Mouse (Mus musculus) heart, postnatal 4 days (tissue): ENCODE measurements at regions not wholly inside any gene's neighbourhood (a gene's known extent, or its start where the extent isn't known, plus 50 kb on each side); places are given as distances from the start of the nearest gene placed in this dataset.

ENCODE experiments used
- DNase-seq: peaks from one replicate; pipeline ENCODE4 v3.0.0; 2021
- microRNA-seq, 2 experiments: library from miRNA; unstranded; fragments of <30 nt; microRNA quantifications; one replicate each; pipeline ENCODE4 v1.2.0; 2021 to 2022

- no peak for DNase-seq
Observed at GRCm38 (mm10) chr16:19834128-19834527, 74.1 kb downstream of the B3gnt5 start.

GRCm38 (mm10) chr16:19834750-19835149 lies 74.7 kb downstream of the B3gnt5 start:
- DNase-seq, result no peak

GRCm38 (mm10) chr16:19839831-19840230 lies 79.8 kb downstream of the B3gnt5 start:
- DNase-seq, result no peak

- no peak for DNase-seq
Observed at GRCm38 (mm10) chr16:19842346-19843025, 82.5 kb downstream of the B3gnt5 start.

- no peak for DNase-seq
Observed at GRCm38 (mm10) chr16:19843738-19844137, 83.7 kb downstream of the B3gnt5 start.

GRCm38 (mm10) chr16:19848395-19848794 lies 88.4 kb downstream of the B3gnt5 start:
- DNase-seq, result no peak

GRCm38 (mm10) chr16:19865306-19865705 lies 105.3 kb downstream of the B3gnt5 start:
- no peak for DNase-seq

- no peak for DNase-seq
Observed at GRCm38 (mm10) chr16:19865931-19866330, 105.9 kb downstream of the B3gnt5 start.

GRCm38 (mm10) chr16:19869425-19869824 lies 109.4 kb downstream of the B3gnt5 start:
- no peak for DNase-seq

- DNase-seq, result no peak
Observed at GRCm38 (mm10) chr16:19876861-19877554, 105.8 kb downstream of the Klhl6 start.

- DNase-seq, result no peak
Observed at GRCm38 (mm10) chr16:19882961-19883360, 99.9 kb downstream of the Klhl6 start.

- peak; percentile 43 for DNase-seq
Observed at GRCm38 (mm10) chr16:19883776-19884513, 98.9 kb downstream of the Klhl6 start.

GRCm38 (mm10) chr16:19884535-19884934 lies 98.3 kb downstream of the Klhl6 start:
- no peak for DNase-seq

- DNase-seq, result no peak
Observed at GRCm38 (mm10) chr16:19886596-19886995, 96.2 kb downstream of the Klhl6 start.

GRCm38 (mm10) chr16:19889576-19889975 lies 93.3 kb downstream of the Klhl6 start:
- DNase-seq, result no peak

- DNase-seq, result no peak
Observed at GRCm38 (mm10) chr16:19891441-19891840, 91.4 kb downstream of the Klhl6 start.

GRCm38 (mm10) chr16:19894435-19894994 lies 88.3 kb downstream of the Klhl6 start:
- no peak for DNase-seq

Small RNAs in the stretch of these regions (microRNA-seq; reads per million reads assigned to microRNA genes)
- 0 reads per million in 2 experiments for gene Gm27883
